Mouse (Mus musculus): ENCODE measurements at regions not wholly inside any gene's neighbourhood (a gene's known extent, or its start where the extent isn't known, plus 50 kb on each side); places are given as distances from the start of the nearest gene placed in this dataset.

DNA sequence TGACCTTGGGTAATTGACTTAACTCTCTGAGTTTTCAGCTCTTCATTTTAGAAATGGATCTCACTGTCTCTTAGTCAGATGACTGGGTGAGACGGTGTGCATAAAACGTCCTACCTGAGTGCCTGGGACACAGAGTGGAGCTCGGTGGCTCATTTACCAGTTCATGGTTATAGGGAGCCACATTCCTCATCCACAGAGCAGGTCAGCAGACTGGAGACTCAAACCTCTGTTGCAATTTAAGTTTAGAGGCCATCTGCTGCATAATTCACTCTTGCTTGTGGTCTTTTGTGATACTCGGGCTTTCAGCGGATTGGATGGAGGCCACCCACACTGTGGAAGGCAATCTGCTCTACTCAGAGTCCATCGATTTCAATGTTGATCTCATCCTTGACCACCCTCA lies 343.8 kb upstream of the Kif2a start:
- Histone ChIP-seq H3K9ac (replicated peaks; ENCODE audit: low read depth, low read length) (no peak overlapping the region), H3K4me2 (ENCODE audit: low read length) (no peak overlapping the region)

DNA sequence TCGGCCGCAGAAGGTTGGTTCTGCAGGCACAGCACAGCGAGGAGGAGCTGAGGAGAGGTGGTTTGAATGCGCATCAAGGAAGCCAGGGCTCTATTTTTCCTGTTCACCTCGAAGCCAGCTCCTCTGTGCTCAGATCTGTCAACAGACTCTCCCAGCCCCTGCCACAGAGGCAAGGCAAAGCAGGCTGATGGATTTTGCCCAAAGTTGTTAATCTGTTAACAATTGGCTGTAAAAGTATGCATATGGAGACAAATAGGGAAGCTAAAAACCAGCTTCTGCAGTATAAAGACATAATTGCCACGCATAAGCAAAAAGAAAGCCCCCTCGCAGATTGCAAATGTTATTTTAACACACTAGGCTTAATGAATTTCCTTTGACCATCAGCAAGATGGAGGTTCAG lies 343.3 kb upstream of the Kif2a start:
- WGBS = 63% methylated on average over 7 of the region's 7 CpGs
- H3K9ac ChIP-seq (replicated peaks; ENCODE audit: low read depth, low read length) = no peak overlapping the region
- no peaks in the 10 kb centered on the region for H3K4me1 ChIP-seq (replicated peaks; ENCODE audit: control insufficient read depth, insufficient read depth, low read length)
- ATAC-seq = no peak
- H3K9me3 ChIP-seq (ENCODE audit: control insufficient read depth, low read length) = no peaks in the 10 kb centered on the region
- H3K4me3 ChIP-seq (replicated peaks; ENCODE audit: low read length) = no peak overlapping the region
- no peak overlapping the region for H3K27ac ChIP-seq (ENCODE audit: low read length)
- no peaks in the 10 kb centered on the region for H3K27me3 ChIP-seq (replicated peaks; ENCODE audit: control insufficient read depth, insufficient read depth, low read length)
- no peaks in the 10 kb centered on the region for H3K36me3 ChIP-seq (ENCODE audit: control insufficient read depth, insufficient read depth)
- no peak overlapping the region for H3K4me2 ChIP-seq (ENCODE audit: low read length)

More for the DNA sequence above, 343.8 kb upstream of the Kif2a start:
- ATAC-seq = no peak
- Histone ChIP-seq H3K9me3 (ENCODE audit: control insufficient read depth, low read length) (no peaks in the 10 kb centered on the region), H3K27ac (ENCODE audit: low read length) (no peak overlapping the region), H3K27me3 (replicated peaks; ENCODE audit: control insufficient read depth, insufficient read depth, low read length) (no peaks in the 10 kb centered on the region), H3K4me1 (replicated peaks; ENCODE audit: control insufficient read depth, insufficient read depth, low read length) (no peaks in the 10 kb centered on the region), H3K4me3 (replicated peaks; ENCODE audit: low read length) (no peak overlapping the region), H3K36me3 (ENCODE audit: control insufficient read depth, insufficient read depth) (no peaks in the 10 kb centered on the region)
- WGBS = 72% methylated on average over 6 of the region's 6 CpGs

DNA sequence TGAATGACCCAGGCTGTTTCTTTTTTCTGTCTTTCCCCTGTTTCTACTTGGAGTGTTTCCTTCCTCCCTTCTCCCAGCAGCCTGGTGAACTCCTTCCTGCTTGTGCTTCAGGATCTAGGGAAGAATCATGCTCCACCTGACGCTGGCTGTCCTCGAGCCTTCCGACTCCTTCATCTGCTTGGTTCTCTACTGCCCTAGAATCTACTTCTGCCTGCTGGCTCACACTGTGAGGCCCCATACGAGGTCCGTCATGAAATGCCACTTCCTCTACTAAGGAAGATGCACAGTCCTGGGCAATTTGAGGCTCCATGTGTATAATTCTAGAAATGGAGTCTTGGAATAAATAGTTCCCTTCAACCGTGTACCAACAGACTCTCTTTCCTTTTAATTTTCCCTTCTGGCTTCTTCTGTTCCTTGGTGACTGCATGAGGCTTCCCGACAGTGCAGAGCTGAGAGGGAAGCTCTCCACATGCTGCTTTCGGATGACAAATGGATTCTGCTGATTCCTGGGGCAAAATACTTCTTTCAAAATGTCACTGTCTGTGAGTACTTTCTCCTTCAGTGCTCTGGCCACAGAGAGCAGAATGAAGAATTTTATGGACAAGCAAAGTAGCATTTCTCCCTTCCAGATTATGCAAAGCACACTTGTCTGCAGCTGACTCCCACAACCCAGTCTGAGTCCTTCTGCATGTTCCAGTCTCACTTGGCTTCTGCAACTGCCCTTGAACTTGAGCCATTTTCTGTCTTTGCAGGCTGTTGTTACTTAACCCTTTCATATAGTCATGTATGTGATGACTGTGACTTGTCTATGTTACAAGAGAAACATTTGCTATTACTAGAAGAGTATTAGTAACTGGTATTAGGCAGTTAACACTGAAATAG lies 341.1 kb upstream of the Kif2a start:
- Histone ChIP-seq H3K36me3 (ENCODE audit: control insufficient read depth, insufficient read depth) (no peaks in the 10 kb centered on the region), H3K9me3 (ENCODE audit: control insufficient read depth, low read length) (no peaks in the 10 kb centered on the region), H3K4me2 (ENCODE audit: low read length) (no peak overlapping the region), H3K27me3 (replicated peaks; ENCODE audit: control insufficient read depth, insufficient read depth, low read length) (no peaks in the 10 kb centered on the region), H3K9ac (replicated peaks; ENCODE audit: low read depth, low read length) (no peak overlapping the region), H3K4me1 (replicated peaks; ENCODE audit: control insufficient read depth, insufficient read depth, low read length) (no peaks in the 10 kb centered on the region), H3K27ac (ENCODE audit: low read length) (0 out of 2 replicates have a peak overlapping the region, but pooled peaks have one; percentile 3), H3K4me3 (replicated peaks; ENCODE audit: low read length) (no peak overlapping the region)
- WGBS = 75% methylated on average over 8 of the region's 8 CpGs
- no peak for ATAC-seq

DNA sequence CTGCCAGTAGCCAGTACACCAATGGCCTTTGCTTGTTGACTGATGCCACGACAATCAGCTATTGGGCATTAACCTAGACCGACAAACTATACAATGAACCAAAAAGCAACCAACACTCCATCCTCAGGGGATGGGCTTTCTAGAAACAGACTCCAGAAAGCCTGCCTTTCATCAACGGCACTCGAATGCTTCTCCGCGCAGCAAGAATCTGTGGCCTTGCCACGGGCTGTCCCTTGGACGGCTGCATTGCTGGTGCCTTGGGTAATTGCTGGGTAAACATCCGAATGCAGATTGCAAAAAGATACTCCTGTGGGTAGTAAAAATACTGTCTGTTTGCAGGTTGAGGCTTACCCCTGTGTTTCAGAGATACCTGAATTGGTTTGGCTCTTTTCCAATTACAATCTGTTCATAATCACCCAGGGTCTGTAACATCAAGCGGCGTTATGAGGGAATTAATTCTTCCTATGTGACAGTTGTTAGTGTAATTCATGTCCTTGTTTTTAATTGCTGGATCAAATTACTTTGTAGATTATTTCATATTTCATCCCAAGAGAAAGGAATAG lies 319.0 kb upstream of the Kif2a start:
- no peak for ATAC-seq
- Histone ChIP-seq H3K27me3 (replicated peaks; ENCODE audit: control insufficient read depth, insufficient read depth, low read length) (no peaks in the 10 kb centered on the region), H3K36me3 (ENCODE audit: control insufficient read depth, insufficient read depth) (no peaks in the 10 kb centered on the region), H3K4me3 (replicated peaks; ENCODE audit: low read length) (no peak overlapping the region), H3K27ac (ENCODE audit: low read length) (no peak overlapping the region), H3K9me3 (ENCODE audit: control insufficient read depth, low read length) (no peaks in the 10 kb centered on the region), H3K4me2 (ENCODE audit: low read length) (no peak overlapping the region), H3K4me1 (replicated peaks; ENCODE audit: control insufficient read depth, insufficient read depth, low read length) (peaks cover 6% of the 10 kb centered on the region), H3K9ac (replicated peaks; ENCODE audit: low read depth, low read length) (no peak overlapping the region)
- WGBS = 73% methylated on average over 11 of the region's 11 CpGs

DNA sequence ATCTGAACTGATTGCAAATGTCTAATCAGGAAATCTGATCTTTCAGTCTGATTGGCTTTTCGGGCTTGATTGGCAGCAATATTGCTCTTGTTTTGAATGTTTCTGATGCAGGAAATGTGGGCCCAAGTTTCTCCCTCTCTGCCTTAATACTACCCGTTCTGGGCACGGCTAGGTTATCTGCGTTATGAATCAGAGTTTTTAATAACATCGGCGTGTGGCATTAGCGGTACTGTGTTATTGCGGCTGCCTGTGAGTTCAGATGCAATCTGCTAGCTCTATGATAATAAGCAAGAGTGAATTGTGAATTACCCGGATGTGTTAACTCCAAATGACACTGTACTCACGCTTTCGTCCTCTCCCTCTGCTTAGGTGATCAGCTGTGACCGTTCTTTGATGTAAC lies 316.2 kb upstream of the Kif2a start:
- H3K27ac ChIP-seq (ENCODE audit: low read length) = no peak overlapping the region
- H3K9me3 ChIP-seq (ENCODE audit: control insufficient read depth, low read length) = no peaks in the 10 kb centered on the region
- peaks cover 6% of the 10 kb centered on the region for H3K4me1 ChIP-seq (replicated peaks; ENCODE audit: control insufficient read depth, insufficient read depth, low read length)
- H3K9ac ChIP-seq (replicated peaks; ENCODE audit: low read depth, low read length) = peak overlapping the region; percentile 14; the same call in 1 of the 2 replicates
- peak; percentile 47 for ATAC-seq
- no peaks in the 10 kb centered on the region for H3K27me3 ChIP-seq (replicated peaks; ENCODE audit: control insufficient read depth, insufficient read depth, low read length)
- H3K4me3 ChIP-seq (replicated peaks; ENCODE audit: low read length) = no peak overlapping the region
- H3K4me2 ChIP-seq (ENCODE audit: low read length) = no peak overlapping the region; the same call in 1 of the 2 replicates
- 65% methylated on average over 12 of the region's 12 CpGs for WGBS
- H3K36me3 ChIP-seq (ENCODE audit: control insufficient read depth, insufficient read depth) = no peaks in the 10 kb centered on the region

DNA sequence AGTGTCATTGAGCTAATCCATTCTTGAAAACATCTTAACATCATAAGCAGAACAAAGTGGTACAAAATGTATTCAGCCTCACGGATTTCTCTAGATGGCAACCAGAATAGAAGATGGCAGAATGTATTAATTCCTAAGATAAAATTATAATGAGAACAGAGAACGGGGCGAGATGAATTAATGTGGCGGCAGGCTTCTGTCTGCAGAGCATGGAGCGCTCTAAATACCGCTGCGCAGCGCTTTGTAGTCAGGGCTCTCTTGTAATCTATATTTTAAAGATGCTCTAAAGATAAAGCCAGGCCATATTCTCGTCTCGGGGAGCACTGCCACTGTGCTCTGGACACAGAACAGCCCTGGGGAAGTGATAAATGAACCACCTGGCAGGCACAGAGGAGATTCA lies 315.2 kb upstream of the Kif2a start:
- Histone ChIP-seq H3K36me3 (ENCODE audit: control insufficient read depth, insufficient read depth) (no peaks in the 10 kb centered on the region), H3K9ac (replicated peaks; ENCODE audit: low read depth, low read length) (no peak overlapping the region), H3K9me3 (ENCODE audit: control insufficient read depth, low read length) (no peaks in the 10 kb centered on the region), H3K4me1 (replicated peaks; ENCODE audit: control insufficient read depth, insufficient read depth, low read length) (peaks cover 6% of the 10 kb centered on the region), H3K4me3 (replicated peaks; ENCODE audit: low read length) (no peak overlapping the region), H3K27me3 (replicated peaks; ENCODE audit: control insufficient read depth, insufficient read depth, low read length) (no peaks in the 10 kb centered on the region), H3K4me2 (ENCODE audit: low read length) (no peak overlapping the region), H3K27ac (ENCODE audit: low read length) (peak overlapping the region; percentile 23; the same call in 1 of the 2 replicates)
- ATAC-seq = peak; percentile 49
- 53% methylated on average over 10 of the region's 10 CpGs for WGBS

DNA sequence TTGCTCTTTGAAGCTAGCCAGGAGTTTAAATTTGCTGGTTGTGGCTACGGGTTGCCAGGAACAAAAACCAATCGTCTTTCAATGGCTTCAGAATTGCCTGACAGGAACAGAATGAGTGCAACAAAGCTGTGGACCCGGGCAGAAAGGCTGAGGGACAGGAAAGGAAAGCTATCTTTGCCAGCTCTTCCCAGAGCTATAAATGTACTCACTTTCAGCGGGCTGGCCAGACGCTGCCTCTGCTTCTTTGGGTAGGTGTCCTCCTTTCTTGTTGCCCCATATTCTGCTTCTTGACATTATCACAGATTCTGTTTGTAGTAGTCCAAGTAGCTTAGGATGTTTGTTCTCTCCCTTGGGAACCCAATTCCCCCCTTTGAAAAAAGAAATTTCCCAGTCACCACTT lies 307.4 kb upstream of the Kif2a start:
- ATAC-seq = no peak
- no peaks in the 10 kb centered on the region for H3K36me3 ChIP-seq (ENCODE audit: control insufficient read depth, insufficient read depth)
- no peak overlapping the region for H3K4me3 ChIP-seq (replicated peaks; ENCODE audit: low read length)
- H3K4me1 ChIP-seq (replicated peaks; ENCODE audit: control insufficient read depth, insufficient read depth, low read length) = no peaks in the 10 kb centered on the region; the same call in 1 of the 2 replicates
- no peaks in the 10 kb centered on the region for H3K27me3 ChIP-seq (replicated peaks; ENCODE audit: control insufficient read depth, insufficient read depth, low read length)
- no peak overlapping the region for H3K4me2 ChIP-seq (ENCODE audit: low read length)
- H3K27ac ChIP-seq (ENCODE audit: low read length) = no peak overlapping the region
- WGBS = 62% methylated on average over 5 of the region's 5 CpGs
- no peaks in the 10 kb centered on the region for H3K9me3 ChIP-seq (ENCODE audit: control insufficient read depth, low read length)
- no peak overlapping the region for H3K9ac ChIP-seq (replicated peaks; ENCODE audit: low read depth, low read length)

DNA sequence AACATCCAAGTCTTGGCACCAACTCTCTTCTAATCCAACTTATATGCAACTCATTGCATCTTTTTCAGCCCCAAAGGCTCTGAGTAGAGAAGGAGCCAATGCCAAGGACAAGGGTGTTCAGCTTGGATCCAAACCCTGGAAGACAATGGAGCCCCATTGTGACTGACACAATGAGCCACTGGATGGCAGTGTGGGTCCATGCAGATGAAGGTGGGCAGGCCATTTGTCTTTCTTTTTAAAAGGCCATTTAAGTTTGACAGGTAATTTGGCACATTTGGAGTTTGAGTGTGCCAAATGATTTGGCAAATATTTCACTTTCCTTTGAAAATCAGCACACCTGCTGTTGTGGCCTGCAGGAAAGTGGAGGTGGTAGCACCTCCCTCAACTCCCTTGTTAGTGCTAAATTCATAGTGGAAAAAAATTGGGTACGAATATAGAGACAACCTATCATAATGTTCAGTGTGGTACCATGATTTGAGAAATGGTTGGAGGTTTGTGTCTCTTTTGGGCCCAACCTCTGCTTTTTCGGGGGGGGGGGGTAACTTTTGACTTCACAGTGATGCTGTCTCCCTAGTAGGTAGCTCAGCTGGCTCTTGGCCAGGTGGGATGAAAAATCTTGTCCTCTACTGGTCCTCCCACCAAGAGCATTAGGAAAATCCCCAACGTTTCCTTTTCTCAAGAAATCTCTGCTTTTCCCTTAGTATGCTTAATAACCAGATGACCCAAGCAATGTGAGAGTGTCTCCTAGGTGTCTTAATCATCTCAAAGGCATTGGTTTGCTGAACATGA lies 304.0 kb upstream of the Kif2a start:
- Histone ChIP-seq H3K36me3 (ENCODE audit: control insufficient read depth, insufficient read depth) (no peaks in the 10 kb centered on the region), H3K9ac (replicated peaks; ENCODE audit: low read depth, low read length) (no peak overlapping the region), H3K27me3 (replicated peaks; ENCODE audit: control insufficient read depth, insufficient read depth, low read length) (no peaks in the 10 kb centered on the region), H3K4me2 (ENCODE audit: low read length) (no peak overlapping the region), H3K4me3 (replicated peaks; ENCODE audit: low read length) (no peak overlapping the region), H3K4me1 (replicated peaks; ENCODE audit: control insufficient read depth, insufficient read depth, low read length) (no peaks in the 10 kb centered on the region; the same call in 1 of the 2 replicates), H3K27ac (ENCODE audit: low read length) (no peak overlapping the region), H3K9me3 (ENCODE audit: control insufficient read depth, low read length) (no peaks in the 10 kb centered on the region)
- peak; percentile 68; the same call in 1 of the 2 replicates for ATAC-seq
- WGBS = 54% methylated on average over 3 of the region's 3 CpGs

DNA sequence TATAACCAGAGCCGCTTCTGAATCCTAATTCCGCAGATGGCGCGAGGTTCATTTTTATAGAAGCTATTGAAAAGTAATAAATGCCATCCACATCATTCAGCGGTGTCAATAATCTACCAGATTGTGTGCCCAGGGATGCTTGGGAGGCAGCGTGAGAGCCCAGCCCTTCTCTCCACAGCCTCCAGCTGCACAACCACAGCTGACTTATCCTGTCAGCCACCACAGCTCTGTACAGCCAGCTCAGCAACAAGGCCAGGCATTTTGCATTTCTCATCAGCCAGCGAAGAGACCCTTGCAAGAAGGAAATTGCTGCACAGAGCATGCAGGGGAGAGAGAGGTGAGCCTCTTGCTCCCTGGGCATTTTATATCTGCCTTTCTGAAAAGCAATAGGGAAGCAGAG lies 292.8 kb upstream of the Kif2a start:
- Histone ChIP-seq H3K36me3 (ENCODE audit: control insufficient read depth, insufficient read depth) (no peaks in the 10 kb centered on the region), H3K4me2 (ENCODE audit: low read length) (no peak overlapping the region), H3K4me3 (replicated peaks; ENCODE audit: low read length) (no peak overlapping the region), H3K4me1 (replicated peaks; ENCODE audit: control insufficient read depth, insufficient read depth, low read length) (no peaks in the 10 kb centered on the region), H3K9me3 (ENCODE audit: control insufficient read depth, low read length) (no peaks in the 10 kb centered on the region), H3K9ac (replicated peaks; ENCODE audit: low read depth, low read length) (no peak overlapping the region), H3K27me3 (replicated peaks; ENCODE audit: control insufficient read depth, insufficient read depth, low read length) (no peaks in the 10 kb centered on the region), H3K27ac (ENCODE audit: low read length) (no peak overlapping the region)
- WGBS = 84% methylated on average over 7 of the region's 7 CpGs
- peak; percentile 72 for ATAC-seq
